Mouse (Mus musculus): ENCODE measurements around the gene Ect2.

GRCm38 (mm10) chr3:27063399-27064260 is 90.0 kb downstream of the Ect2 start:
- TF ChIP-seq CTCF (IDR thresholded peaks at IDR 0.05 in 2 of 3, conservative IDR thresholded peaks at IDR 0.05 in 1 of 3; ENCODE audit: control insufficient read depth in 1 of 3, insufficient read depth in 1 of 3, low read depth in 2 of 3, low read length in 3 of 3, poor library complexity in 1 of 3, severe bottlenecking in 1 of 3) = no peak
- TF ChIP-seq POLR2A (IDR thresholded peaks at IDR 0.05; ENCODE audit: control insufficient read depth in 1 of 2, insufficient read depth in 1 of 2, low read depth in 1 of 2, low read length in 2 of 2, poor library complexity in 1 of 2) = no peak
- TF ChIP-seq MAFK (IDR thresholded peaks at IDR 0.05; ENCODE audit: borderline replicate concordance, low read depth, low read length) = no peak
- no peak for TF ChIP-seq JUND (IDR thresholded peaks at IDR 0.05; ENCODE audit: low read depth, low read length)
- no peak for TF ChIP-seq MAZ (IDR thresholded peaks at IDR 0.05; ENCODE audit: low read depth, low read length)
- no peak for TF ChIP-seq ZC3H11A (IDR thresholded peaks at IDR 0.05; ENCODE audit: low read depth, low read length)
- TF ChIP-seq RAD21 (IDR thresholded peaks at IDR 0.05; ENCODE audit: low read depth, low read length) = no peak
- TF ChIP-seq EP300 (IDR thresholded peaks at IDR 0.05; ENCODE audit: low read depth in 1 of 2, low read length in 2 of 2) = no peak

Data from MEL (cell line).